Mouse (Mus musculus): ENCODE results near the gene Vps37b.

Vps37b gene

GRCm38 (mm10) chr5:123979221-123979979 is 52.7 kb downstream of the Vps37b start:
- DNase-seq (ENCODE audit: low read depth, low spot score): no peak

GRCm38 (mm10) chr5:123978131-123978530 is 53.9 kb downstream of the Vps37b start:
- no peak for DNase-seq (ENCODE audit: low read depth, low spot score)

- no peak for DNase-seq (ENCODE audit: low read depth, low spot score)
Measured at GRCm38 (mm10) chr5:123977231-123977630, 54.8 kb downstream of the Vps37b start.

DNA sequence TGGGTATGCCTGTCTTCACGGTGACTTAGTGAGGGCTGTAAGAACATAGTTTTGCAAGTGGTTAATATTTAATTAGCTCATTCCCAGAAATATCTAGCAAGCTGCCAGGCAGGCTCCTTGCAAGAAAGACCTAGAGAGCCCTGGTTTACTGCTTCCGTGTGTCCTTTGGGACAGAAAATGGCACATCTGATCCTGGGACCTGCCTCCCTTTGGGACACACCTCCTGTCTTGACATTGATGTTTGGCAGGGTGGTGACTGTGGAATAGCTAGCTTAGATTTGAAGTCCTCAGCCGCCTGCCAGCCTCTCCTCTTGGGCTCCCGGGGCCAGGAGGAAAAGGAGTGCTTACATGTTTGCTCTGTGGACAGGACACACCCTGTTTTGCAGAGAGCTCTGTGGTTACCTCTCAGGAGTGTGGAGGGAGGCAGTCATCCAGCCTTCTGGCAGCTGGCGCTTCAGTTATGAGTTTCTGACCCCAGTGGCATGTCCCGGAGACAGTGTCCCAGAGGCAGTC is 56.3 kb downstream of the Vps37b start:
- no peak for DNase-seq (ENCODE audit: low read depth, low spot score)

DNA sequence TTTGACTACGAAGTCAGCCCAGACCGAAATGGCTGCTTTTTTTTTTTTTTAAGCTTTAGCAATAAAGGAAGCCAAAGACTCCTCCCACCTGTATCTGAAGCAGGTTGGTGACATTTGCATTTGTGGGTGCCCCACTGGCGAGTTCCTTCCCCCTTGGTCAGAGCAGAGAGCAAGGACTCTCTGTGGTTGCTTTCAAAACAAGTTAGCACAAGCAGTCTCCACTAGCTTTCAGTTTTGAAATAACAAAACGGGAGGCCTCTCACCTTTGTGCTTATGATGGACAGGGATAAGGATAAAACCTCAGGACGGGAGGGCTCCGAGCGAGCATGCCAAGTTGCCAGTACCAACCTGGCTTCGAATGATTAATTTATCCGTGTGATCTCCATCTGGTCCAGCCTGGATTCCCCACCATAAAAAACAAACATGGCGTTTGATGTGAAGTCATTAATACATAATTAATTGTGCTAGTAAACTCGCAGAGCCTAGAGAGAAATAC is 57.4 kb downstream of the Vps37b start:
- no peak for DNase-seq (ENCODE audit: low read depth, low spot score)

DNA sequence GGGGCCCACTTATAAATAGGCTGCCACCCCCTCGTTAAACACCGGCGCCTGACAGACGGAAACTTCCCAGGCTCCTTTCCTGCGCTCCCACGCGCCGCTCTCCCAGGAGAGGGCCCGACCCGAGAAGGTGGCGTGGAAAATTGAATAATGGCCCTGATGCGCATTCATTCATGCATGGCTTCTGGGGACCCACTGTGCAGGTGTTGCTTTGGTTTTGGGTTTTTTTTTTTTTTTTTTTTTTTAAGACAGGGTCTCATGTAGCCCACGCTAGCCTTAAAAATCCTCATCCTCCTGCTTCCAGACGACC is 57.9 kb downstream of the Vps37b start:
- no peak for DNase-seq (ENCODE audit: low read depth, low spot score)

DNA sequence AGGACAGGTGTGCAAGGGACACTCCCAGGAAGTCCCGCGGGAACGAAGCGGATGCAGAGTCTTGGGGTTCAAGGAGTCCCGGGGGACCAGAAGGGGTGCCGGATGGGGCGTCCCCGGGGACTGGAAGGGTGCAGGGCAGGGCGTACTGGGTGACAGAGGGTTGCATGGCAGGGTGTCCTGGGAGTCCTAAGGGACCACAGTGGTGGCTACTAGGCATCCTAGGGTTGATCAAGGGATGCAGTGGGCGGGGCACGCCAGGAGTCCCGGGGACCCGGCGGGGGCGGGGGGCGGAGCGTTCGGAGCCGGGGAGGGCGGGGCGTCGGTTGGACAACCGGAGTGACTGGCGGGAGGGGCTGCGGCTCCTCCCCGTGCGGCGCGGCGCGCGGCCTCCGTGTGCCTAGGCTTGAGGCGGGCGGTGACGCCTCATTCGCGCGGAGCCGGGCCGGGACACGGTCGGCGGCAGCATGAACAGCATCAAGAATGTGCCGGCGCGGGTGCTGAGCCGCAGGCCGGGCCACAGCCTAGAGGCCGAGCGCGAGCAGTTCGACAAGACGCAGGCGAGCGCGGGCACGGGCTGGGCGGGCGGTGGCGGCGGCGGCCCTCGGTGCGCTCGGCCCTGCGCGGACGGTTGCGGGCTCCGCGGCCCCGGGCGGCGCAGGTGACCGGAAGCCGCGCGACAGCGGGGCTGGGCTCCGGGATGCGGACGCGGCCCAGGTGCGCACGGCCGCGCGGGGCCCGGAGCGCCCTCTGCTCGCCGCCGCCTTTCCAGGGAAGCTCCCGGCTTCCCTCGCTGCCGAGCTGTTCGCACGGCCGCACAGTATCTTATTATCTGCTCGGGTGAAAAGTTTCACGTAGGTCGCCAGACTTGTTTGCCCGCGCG is 58.5 kb downstream of the Vps37b start, which contains the start of gene Hip1r:
Gene Hip1r, plus strand, starts transcription at position 330 of the 880 bp plus-strand sequence.
- DNase-seq (ENCODE audit: low read depth, low spot score): no peak

DNA sequence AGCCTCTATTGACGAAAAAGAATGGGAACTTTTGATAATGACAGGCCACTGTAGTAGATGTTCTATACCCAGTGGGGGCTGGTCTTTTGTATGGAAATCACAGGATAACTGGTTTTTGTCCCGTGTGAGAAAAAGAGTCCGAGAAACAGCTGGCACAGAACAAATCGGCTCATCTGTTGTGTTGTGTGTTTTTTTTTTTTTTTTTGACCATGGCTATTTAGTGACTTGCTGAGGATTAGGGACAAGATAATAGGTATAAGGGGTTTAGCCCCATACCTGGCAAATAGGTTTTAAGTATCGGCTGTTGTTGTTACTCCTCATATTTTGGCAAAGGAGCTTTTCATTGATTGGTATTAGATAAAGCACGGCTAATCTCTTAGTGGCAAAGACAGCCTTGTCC is 59.6 kb downstream of the Vps37b start:
- DNase-seq (ENCODE audit: low read depth, low spot score): no peak

DNA sequence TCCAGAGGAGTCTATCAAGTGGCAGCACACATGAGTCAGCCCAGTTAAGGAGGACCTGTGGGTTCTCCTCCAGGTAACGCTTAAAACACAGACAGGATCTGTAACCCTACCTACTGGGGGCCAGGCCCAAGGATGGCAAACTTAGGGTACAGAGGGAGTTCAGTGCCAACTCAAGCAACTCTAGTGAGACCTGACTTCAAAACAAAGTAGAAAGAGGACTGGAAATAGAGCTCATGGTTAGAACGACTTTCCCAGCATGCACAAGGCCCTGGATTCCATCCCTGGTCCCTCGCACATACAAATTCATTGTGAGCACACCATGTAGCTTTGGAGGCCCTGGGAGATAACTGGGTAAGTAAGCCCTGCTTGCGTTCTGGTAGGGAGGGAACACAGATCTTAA is 61.5 kb downstream of the Vps37b start:
- no peak for DNase-seq (ENCODE audit: low read depth, low spot score)

GRCm38 (mm10) chr5:123969216-123969615 is 62.9 kb downstream of the Vps37b start:
- no peak for DNase-seq (ENCODE audit: low read depth, low spot score)

- DNase-seq (ENCODE audit: low read depth, low spot score): no peak
Measured at GRCm38 (mm10) chr5:123968468-123968867, 63.6 kb downstream of the Vps37b start.

GRCm38 (mm10) chr5:123966759-123967158 is 65.3 kb downstream of the Vps37b start:
- no peak for DNase-seq (ENCODE audit: low read depth, low spot score)

DNA sequence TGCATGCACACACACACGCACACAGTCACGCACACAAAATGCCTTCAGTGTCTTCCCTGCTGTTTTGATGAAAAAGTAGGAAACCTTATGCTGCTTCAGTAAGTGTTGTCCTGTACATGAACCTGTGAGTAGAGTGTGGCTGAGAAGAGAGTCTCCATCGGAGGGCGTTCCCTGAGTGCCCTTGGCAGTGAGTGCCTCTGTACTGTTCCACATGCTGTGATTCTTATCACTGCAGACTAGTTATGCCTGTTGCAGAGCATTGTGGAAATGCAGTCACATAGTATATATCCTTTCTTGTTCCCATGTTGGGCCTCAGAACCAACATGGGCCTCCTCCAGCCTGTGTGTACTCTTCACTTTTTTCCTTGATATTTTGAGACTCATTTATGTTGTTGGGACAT is 67.9 kb downstream of the Vps37b start:
- no peak for DNase-seq (ENCODE audit: low read depth, low spot score)

- no peak for DNase-seq (ENCODE audit: low read depth, low spot score)
Measured at GRCm38 (mm10) chr5:123961046-123961445, 71.0 kb downstream of the Vps37b start.

DNA sequence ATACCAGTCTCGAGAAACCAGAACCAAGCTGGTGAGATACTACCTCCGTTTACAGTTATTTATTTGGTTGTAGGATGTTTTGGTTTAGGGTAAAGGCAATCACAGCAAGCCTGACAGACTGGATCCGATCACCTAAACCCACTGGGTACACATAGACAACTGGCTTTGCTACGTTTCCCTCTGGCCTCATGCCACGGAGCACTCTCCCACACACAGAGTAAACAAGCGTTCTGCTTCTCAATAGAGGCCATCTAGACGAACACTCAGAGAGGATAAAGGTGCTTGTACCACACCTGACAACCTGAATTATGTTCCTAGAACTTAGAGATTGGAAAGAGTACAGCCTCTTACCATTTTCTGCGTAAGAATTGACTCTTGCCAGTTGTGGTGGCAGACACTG is 71.9 kb downstream of the Vps37b start:
- no peak for DNase-seq (ENCODE audit: low read depth, low spot score)

- no peak for DNase-seq (ENCODE audit: low read depth, low spot score)
Measured at GRCm38 (mm10) chr5:123959018-123959417, 73.1 kb downstream of the Vps37b start.

GRCm38 (mm10) chr5:123957213-123957612 is 74.9 kb downstream of the Vps37b start:
- no peak for DNase-seq (ENCODE audit: low read depth, low spot score)

Data from WW6 (cell line).